Mouse (Mus musculus) olfactory bulb, adult 2 months (tissue): ENCODE results near the gene Htra3. TPM values are rescaled to one million over a fixed set of nuclear protein-coding genes. Genes with fewer than 3 reads are reported as not detected.

Experiments
- H3K27ac ChIP-seq: fragments of 200-500 bp; 2 replicates; pipeline ENCODE4 v1.5.1; 2012; ENCODE audit warnings: low read depth, low read length; ENCODE audit not compliant: insufficient read depth
- H3K4me1 ChIP-seq: fragments of 200-500 bp; 2 replicates; pipeline ENCODE4 v1.6.1; 2012; ENCODE audit warnings: low read length; ENCODE audit not compliant: control insufficient read depth, insufficient read depth
- H3K4me3 ChIP-seq: fragments of 200-500 bp; 2 replicates; pipeline ENCODE4 v1.5.1; 2012; ENCODE audit warnings: mild to moderate bottlenecking, low read depth, low read length, moderate library complexity; ENCODE audit not compliant: insufficient read depth
- CTCF ChIP-seq: fragments of 200-500 bp; IDR thresholded peaks from 2 replicates; pipeline ENCODE4 v1.5.1; 2012; ENCODE audit warnings: low read depth, mild to moderate bottlenecking, low read length, moderate library complexity; ENCODE audit not compliant: insufficient read depth
- POLR2A ChIP-seq: fragments of 200-500 bp; IDR thresholded peaks from 2 replicates; pipeline ENCODE4 v1.6.1; 2012; ENCODE audit warnings: mild to moderate bottlenecking, low read depth, low read length, moderate library complexity; ENCODE audit not compliant: insufficient read depth
- WGBS: fragments of 180-500 bp; shearing (Covaris S2); methylation state at CpG from one replicate; pipeline ENCODE4 v1.1.7; 2018; 5-methylcytosine and 5-hydroxymethylcytosine counted together
- polyA plus RNA-seq: library from polyadenylated mRNA; stranded (reverse); fragments of >200 nt; gene quantifications from 2 replicates; pipeline ENCODE4 v1.2.4, GENCODE M21; 2012; ENCODE audit warnings: low replicate concordance; ENCODE audit not compliant: missing spikeins, insufficient read depth, insufficient read length

The Htra3 gene
- polyA plus RNA-seq, 1 experiment: not detected

GRCm38 (mm10) chr5:35616943-35617342 lies 62.6 kb downstream of the Htra3 start:
- Histone ChIP-seq H3K27ac (0 out of 2 replicates have a peak overlapping the region, but pooled peaks have one; percentile 5), H3K4me1 (peaks cover 15% of the 10 kb centered on the region), H3K4me3 (no peak overlapping the region)
- no peak for TF ChIP-seq CTCF
- no peak for TF ChIP-seq POLR2A
- WGBS: 25% methylated on average over 5 of the region's 5 CpGs

GRCm38 (mm10) chr5:35612722-35613121 lies 66.9 kb downstream of the Htra3 start:
- no peak overlapping the region for H3K4me3 ChIP-seq
- H3K27ac ChIP-seq: no peak overlapping the region
- 90% methylated on average over 8 of the region's 8 CpGs for WGBS
- H3K4me1 ChIP-seq: peaks cover 14% of the 10 kb centered on the region
- TF ChIP-seq CTCF (no peak), POLR2A (no peak)

GRCm38 (mm10) chr5:35611900-35612299 lies 67.7 kb downstream of the Htra3 start:
- Histone ChIP-seq H3K4me3 (no peak overlapping the region), H3K27ac (no peak overlapping the region), H3K4me1 (peaks cover 9% of the 10 kb centered on the region)
- TF ChIP-seq CTCF (no peak), POLR2A (no peak)
- 82% methylated on average over 11 of the region's 11 CpGs for WGBS

- no peak overlapping the region for H3K27ac ChIP-seq
- TF ChIP-seq CTCF: no peak
- no peak for TF ChIP-seq POLR2A
- WGBS: 83% methylated on average over 9 of the region's 9 CpGs
These were observed 68.4 kb downstream of the Htra3 start for GRCm38 (mm10) chr5:35611170-35611569.

GRCm38 (mm10) chr5:35610381-35610780 lies 69.2 kb downstream of the Htra3 start:
- Histone ChIP-seq H3K4me1 (peaks cover 7% of the 10 kb centered on the region), H3K4me3 (no peak overlapping the region), H3K27ac (no peak overlapping the region)
- 97% methylated on average over 7 of the region's 7 CpGs for WGBS
- TF ChIP-seq CTCF: no peak
- no peak for TF ChIP-seq POLR2A

More at GRCm38 (mm10) chr5:35611170-35611569, 68.4 kb downstream of the Htra3 start:
- Histone ChIP-seq H3K4me1 (peaks cover 7% of the 10 kb centered on the region), H3K4me3 (no peak overlapping the region)

- Histone ChIP-seq H3K27ac (no peak overlapping the region), H3K4me3 (no peak overlapping the region), H3K4me1 (peaks cover 7% of the 10 kb centered on the region)
- 85% methylated on average over 2 of the region's 2 CpGs for WGBS
- no peak for TF ChIP-seq CTCF
- no peak for TF ChIP-seq POLR2A
These were observed 69.6 kb downstream of the Htra3 start for GRCm38 (mm10) chr5:35609971-35610370.

- WGBS: 37% methylated on average over 12 of the region's 12 CpGs
- Histone ChIP-seq H3K4me1 (peaks cover 7% of the 10 kb centered on the region), H3K4me3 (no peak overlapping the region), H3K27ac (no peak overlapping the region)
- TF ChIP-seq POLR2A (no peak), CTCF (no peak)
These were observed 70.2 kb downstream of the Htra3 start for GRCm38 (mm10) chr5:35609381-35609780.

GRCm38 (mm10) chr5:35608559-35608958 lies 71.0 kb downstream of the Htra3 start:
- no peak overlapping the region for H3K4me3 ChIP-seq
- no peak overlapping the region for H3K27ac ChIP-seq
- no peak for TF ChIP-seq CTCF
- no peak for TF ChIP-seq POLR2A
- WGBS: 84% methylated on average over 5 of the region's 5 CpGs
- H3K4me1 ChIP-seq: peaks cover 7% of the 10 kb centered on the region

- no peak for TF ChIP-seq POLR2A
- no peak for TF ChIP-seq CTCF
- H3K27ac ChIP-seq: no peak overlapping the region
- 61% methylated on average over 7 of the region's 7 CpGs for WGBS
- no peak overlapping the region for H3K4me3 ChIP-seq
- H3K4me1 ChIP-seq: peaks cover 7% of the 10 kb centered on the region
These were observed 71.8 kb downstream of the Htra3 start for GRCm38 (mm10) chr5:35607784-35608183.

GRCm38 (mm10) chr5:35606800-35607199 lies 72.8 kb downstream of the Htra3 start:
- TF ChIP-seq POLR2A (no peak), CTCF (no peak)
- H3K4me3 ChIP-seq: no peak overlapping the region
- no peak overlapping the region for H3K27ac ChIP-seq
- H3K4me1 ChIP-seq: peaks cover 7% of the 10 kb centered on the region
- WGBS: 95% methylated on average over 7 of the region's 7 CpGs
